Mouse (Mus musculus): ENCODE measurements at regions not wholly inside any gene's neighbourhood (a gene's known extent, or its start where the extent isn't known, plus 50 kb on each side); places are given as distances from the start of the nearest gene placed in this dataset.

DNA sequence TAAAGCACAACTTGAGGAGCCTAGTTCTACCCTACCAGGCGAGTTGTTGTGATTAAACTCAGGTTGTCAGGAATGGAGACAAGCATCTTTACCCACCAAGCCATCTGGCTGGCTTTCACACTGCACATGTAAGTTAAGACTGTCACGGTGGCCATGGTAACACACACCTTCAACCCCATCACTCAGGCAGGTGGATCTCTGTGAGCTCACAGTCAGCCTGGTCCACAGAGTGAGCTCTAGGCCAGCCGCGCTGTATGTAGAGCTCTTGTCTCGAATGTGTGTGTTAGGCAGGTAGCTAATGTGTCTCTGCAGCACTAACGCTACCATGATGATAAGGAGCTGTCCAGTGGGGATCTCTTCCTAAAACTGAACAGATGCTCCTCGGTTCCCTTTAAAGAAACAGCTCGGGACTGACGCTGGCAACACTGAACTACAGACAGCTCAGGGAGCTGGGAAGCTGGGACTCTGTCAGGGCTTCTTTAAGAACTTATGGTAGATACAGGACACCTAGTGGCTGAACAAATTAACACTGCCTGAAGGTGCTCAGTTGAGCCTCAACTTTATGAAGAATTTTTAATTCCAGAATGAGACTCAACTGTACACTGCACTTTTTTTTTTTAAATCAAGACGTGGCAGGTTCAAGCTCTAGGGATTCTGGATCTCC is 73.8 kb upstream of the Azi2 start:
- TF ChIP-seq POLR2A (IDR thresholded peaks at IDR 0.05; ENCODE audit: insufficient read depth, low read length) (no peak), EP300 (IDR thresholded peaks at IDR 0.05; ENCODE audit: insufficient read depth, low read depth, low read length) (no peak)

Data from ES-Bruce4 (cell line).